ENCODE assay signal across 8 mouse cellular contexts in the genomic region with DNA sequence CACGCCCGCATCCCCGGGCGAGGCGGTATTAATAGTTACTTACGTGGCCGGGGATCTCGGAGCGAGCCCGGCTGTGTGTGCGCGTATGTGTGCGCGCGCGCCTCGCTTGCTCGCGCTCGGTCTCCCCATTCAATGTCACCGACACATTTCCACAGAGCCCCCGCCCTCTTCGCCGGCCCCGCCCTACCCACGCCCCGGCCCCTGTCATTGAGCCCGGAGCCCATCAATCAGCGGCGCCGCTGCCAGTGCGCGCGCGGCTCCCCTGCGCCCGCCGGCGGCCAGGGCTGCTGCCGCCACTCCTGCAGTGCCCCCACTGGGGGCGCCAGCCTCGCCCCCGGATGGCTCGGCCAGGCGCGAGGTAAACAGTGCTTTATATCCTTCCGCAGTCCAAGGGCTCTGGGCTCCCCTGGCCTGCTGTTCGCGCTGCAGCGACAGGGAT. TPM values are rescaled to one million over a fixed set of nuclear protein-coding genes. Genes with fewer than 3 reads are reported as not detected.
A peak's percentile ranks its signal among the peaks of the same experiment; 100 is the strongest.
DNase-seq lines count a peak whose midpoint lies in the region; ATAC-seq and TF ChIP-seq lines count a peak whose summit lies in the region.

Gene Trib2 (minus strand): TSS at position 183 of the 439 bp plus-strand sequence.

- H3K4me2 ChIP-seq in hindbrain, embryonic 15.5 days, result peak within 1 kb of the TSS; percentile 61

- H3K4me1 ChIP-seq in hindbrain, embryonic 15.5 days (replicated peaks), result peaks cover 6% of the 10 kb centered on the region; the same call in 1 of the 2 replicates

- H3K79me2 ChIP-seq in macrophage (ENCODE audit: inconsistent target), result no peaks in the 10 kb centered on the region

- H3K9me3 ChIP-seq in hindbrain, embryonic 15.5 days, result no peaks in the 10 kb centered on the region

- ATAC-seq in hindbrain, embryonic 15.5 days (ENCODE audit: low FRiP score, low read depth), result peak; percentile 92

- H3K36me3 ChIP-seq in hindbrain, embryonic 15.5 days, result no peaks in the 10 kb centered on the region
- no peaks in the 10 kb centered on the region for H3K36me3 ChIP-seq in macrophage (ENCODE audit: inconsistent target)

- peak; percentile 71 for TF ChIP-seq CTCF in left cerebral cortex, adult 2 months (IDR thresholded peaks at IDR 0.05)

- intact Hi-C loops in left cerebral cortex, adult 2 months (cut with DNase I), result loop anchor here (2.0 to 10.0 kb wide), 8 partner anchors 80 to 716 kb away; no protein-coding TSS in a partner anchor

- peak within 1 kb of the TSS; percentile 100 for H3K9ac ChIP-seq in hindbrain, embryonic 15.5 days

- H3K4me3 ChIP-seq in hindbrain, embryonic 15.5 days, result peak within 1 kb of the TSS; percentile 97
- peak within 1 kb of the TSS; percentile 71 for H3K4me3 ChIP-seq in left cerebral cortex, adult 2 months
- peak within 1 kb of the TSS; percentile 19; the same call in 1 of the 2 replicates for H3K4me3 ChIP-seq in macrophage (ENCODE audit: inconsistent target)

- peak within 1 kb of the TSS; percentile 99 for H3K27ac ChIP-seq in hindbrain, embryonic 15.5 days (replicated peaks)
- H3K27ac ChIP-seq in left cerebral cortex, adult 2 months, result peak within 1 kb of the TSS; percentile 93
- no peak within 1 kb of the TSS for H3K27ac ChIP-seq in macrophage

- WGBS in hindbrain, embryonic 15.5 days, result 0% methylated on average over 45 of the region's 50 CpGs
- WGBS in macrophage (ENCODE audit: missing documents), result under 1% methylated on average over 45 of the region's 50 CpGs

- no peaks in the 10 kb centered on the region for H3K27me3 ChIP-seq in hindbrain, embryonic 15.5 days

- peak; percentile 65 for DNase-seq in WW6 (ENCODE audit: low read depth, low spot score)
- DNase-seq in cerebellum, postnatal 36 days, result peak; percentile 52 to 66
- DNase-seq in gastrocnemius, adult 18-20 months (ENCODE audit: low spot score), result peak; percentile 91
- peak; percentile 91 to 93 for DNase-seq in left cerebral cortex, adult 2 months (ENCODE audit: extremely low spot score in 1 of 2, low spot score in 2 of 2)
- DNase-seq in right cerebral cortex, adult 18-20 months, result peak; percentile 94
- DNase-seq in urinary bladder, adult 2 months (ENCODE audit: low spot score), result peak; percentile 64

RNA-seq across cellular contexts. Expression of gene Trib2, which starts in this region (rescaled TPM):
- 10 to 100 TPM in 1 of 2 experiments, 1 to 10 TPM in 1; 7.1 to 19.5 TPM for total RNA-seq in gastrocnemius, adult 18-20 months (2021)
- polyA plus RNA-seq in hindbrain, embryonic 15.5 days (2015; fragmentation: Nextera tagmentation; extraction: Ambion mirVana), result 126 and 136 TPM in 2 replicates
- 10 to 100 TPM; 43.0 to 49.3 TPM for total RNA-seq in left cerebral cortex, adult 2 months (2021)
- total RNA-seq in macrophage (2018; cell fraction: chromatin; rRNA removed), result 1 to 10 TPM in 1 of 26 experiments, under 1 TPM in 1, not detected in 24; 0.43 to 1.1 TPM
- not detected for total RNA-seq in macrophage (2018; cell fraction: cytosol; rRNA removed)
- under 1 TPM in 1 of 26 experiments, not detected in 25; 0.27 TPM for total RNA-seq in macrophage (2018; cell fraction: nucleus; rRNA removed)
- polyA plus RNA-seq in macrophage (2018), result 0.04 to 0.06 TPM in 2 of 3 replicates, not detected in the other
- polyA plus RNA-seq in urinary bladder, adult 2 months (2012; rRNA removed), result 5.7 and 6.1 TPM in 2 replicates

Comparison
In these comparisons a context has a peak if more than half of its experiments do, and no peak if none do; other contexts are left out.
1. RNA of gene Trib2 (polyA plus RNA-seq): 126 to 136 TPM in hindbrain, embryonic 15.5 days; 5.7 to 6.1 TPM in urinary bladder, adult 2 months and 0.04 to 0.06 TPM in macrophage; every median in the first group is over 10 times any median in the second.
2. H3K4me3 ChIP-seq: peak in every context shown above with its lines; median percentile 97 in hindbrain, embryonic 15.5 days; 71 in left cerebral cortex, adult 2 months; 19 in macrophage.
3. Peak in every context shown above with its lines, with median percentiles within 50 percentile points of each other: DNase-seq.